Mouse (Mus musculus) lung, postnatal 36 days (tissue): Measurements from ENCODE around the gene Amz1.

ENCODE experiments used
- DNase-seq: peaks from one replicate; pipeline ENCODE4 v3.0.0; 2022; ENCODE audit warnings: mixed read lengths

Gene Amz1

GRCm38 (mm10) chr5:140726062-140726839, 2.3 kb downstream of the Amz1 start:
- no peak for DNase-seq

- DNase-seq, result no peak
Measured at GRCm38 (mm10) chr5:140726946-140727740, 3.2 kb downstream of the Amz1 start.

GRCm38 (mm10) chr5:140731040-140731797, 7.3 kb downstream of the Amz1 start:
- peak; percentile 57 for DNase-seq

GRCm38 (mm10) chr5:140732195-140732594, 8.3 kb downstream of the Amz1 start:
- peak; percentile 15 for DNase-seq

- DNase-seq, result peak; percentile 67
Measured at GRCm38 (mm10) chr5:140733336-140733735, 9.4 kb downstream of the Amz1 start.

- DNase-seq, result peak; percentile 80
Measured at GRCm38 (mm10) chr5:140735297-140735696, 11.4 kb downstream of the Amz1 start.

GRCm38 (mm10) chr5:140736166-140736565, 12.2 kb downstream of the Amz1 start:
- DNase-seq, result peak; percentile 12

- DNase-seq, result peak; percentile 44
Measured at GRCm38 (mm10) chr5:140739813-140740212, 15.9 kb downstream of the Amz1 start.

GRCm38 (mm10) chr5:140741040-140741439, 17.1 kb downstream of the Amz1 start:
- DNase-seq, result no peak

- DNase-seq, result peak; percentile 55
Measured at GRCm38 (mm10) chr5:140741877-140742276, 17.9 kb downstream of the Amz1 start.

- no peak for DNase-seq
Measured at GRCm38 (mm10) chr5:140743706-140744131, 19.8 kb downstream of the Amz1 start.

GRCm38 (mm10) chr5:140748425-140748824, 24.5 kb downstream of the Amz1 start:
- DNase-seq, result peak; percentile 49

- DNase-seq, result peak; percentile 86
Measured at GRCm38 (mm10) chr5:140749062-140749875, 25.3 kb downstream of the Amz1 start.

GRCm38 (mm10) chr5:140750925-140751324, 27.0 kb downstream of the Amz1 start:
- DNase-seq, result peak; percentile 73

- DNase-seq, result no peak
Measured at GRCm38 (mm10) chr5:140752041-140752440, 28.1 kb downstream of the Amz1 start.

GRCm38 (mm10) chr5:140752639-140753038, 28.7 kb downstream of the Amz1 start:
- peak; percentile 23 for DNase-seq

- peak; percentile 32 for DNase-seq
Measured at GRCm38 (mm10) chr5:140753223-140753622, 29.3 kb downstream of the Amz1 start.

- DNase-seq, result no peak
Measured at GRCm38 (mm10) chr5:140758864-140759263, 34.9 kb downstream of the Amz1 start.

GRCm38 (mm10) chr5:140762540-140762939, 38.6 kb downstream of the Amz1 start:
- DNase-seq, result no peak

- DNase-seq, result peak; percentile 61
Measured at GRCm38 (mm10) chr5:140764921-140765613, 41.1 kb downstream of the Amz1 start.

GRCm38 (mm10) chr5:140766566-140766965, 42.6 kb downstream of the Amz1 start:
- DNase-seq, result no peak
